Mouse (Mus musculus) 3T3-L1 (cell line): Measurements from ENCODE around the gene Cbarp.

Experiments used
- DNase-seq: peaks from one replicate; pipeline ENCODE4 v3.0.0-alpha.2; 2015; ENCODE audit warnings: low read depth, low spot score

Cbarp gene

GRCm38 (mm10) chr10:80157141-80157929, 16.7 kb upstream of the Cbarp start:
- no peak for DNase-seq

DNA sequence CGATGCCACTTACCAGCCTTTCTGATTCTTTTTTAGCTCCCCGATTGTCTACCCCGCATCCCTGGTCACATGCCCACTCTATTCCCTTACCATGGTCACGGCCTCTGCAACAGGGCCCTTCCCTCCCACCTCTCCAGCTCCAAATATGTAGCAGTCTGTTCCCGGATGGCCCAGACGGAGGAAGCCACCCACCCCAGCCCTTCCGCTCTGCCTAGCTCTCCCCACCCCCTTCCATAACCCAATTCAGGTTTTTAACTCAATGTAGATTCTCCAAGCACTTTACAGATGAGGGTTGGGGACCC, 16.1 kb upstream of the Cbarp start:
- no peak for DNase-seq

GRCm38 (mm10) chr10:80156002-80156751, 15.5 kb upstream of the Cbarp start:
- peak; percentile 58 for DNase-seq

GRCm38 (mm10) chr10:80155277-80155676, 14.6 kb upstream of the Cbarp start:
- no peak for DNase-seq

- DNase-seq = no peak
These were observed 13.7 kb upstream of the Cbarp start for GRCm38 (mm10) chr10:80154384-80154783.

- no peak for DNase-seq
These were observed 13.1 kb upstream of the Cbarp start for GRCm38 (mm10) chr10:80153713-80154112.

GRCm38 (mm10) chr10:80152873-80153260, 12.2 kb upstream of the Cbarp start:
- DNase-seq = peak; percentile 73

- DNase-seq = peak; percentile 81
These were observed 11.6 kb upstream of the Cbarp start for GRCm38 (mm10) chr10:80152071-80152872.

DNA sequence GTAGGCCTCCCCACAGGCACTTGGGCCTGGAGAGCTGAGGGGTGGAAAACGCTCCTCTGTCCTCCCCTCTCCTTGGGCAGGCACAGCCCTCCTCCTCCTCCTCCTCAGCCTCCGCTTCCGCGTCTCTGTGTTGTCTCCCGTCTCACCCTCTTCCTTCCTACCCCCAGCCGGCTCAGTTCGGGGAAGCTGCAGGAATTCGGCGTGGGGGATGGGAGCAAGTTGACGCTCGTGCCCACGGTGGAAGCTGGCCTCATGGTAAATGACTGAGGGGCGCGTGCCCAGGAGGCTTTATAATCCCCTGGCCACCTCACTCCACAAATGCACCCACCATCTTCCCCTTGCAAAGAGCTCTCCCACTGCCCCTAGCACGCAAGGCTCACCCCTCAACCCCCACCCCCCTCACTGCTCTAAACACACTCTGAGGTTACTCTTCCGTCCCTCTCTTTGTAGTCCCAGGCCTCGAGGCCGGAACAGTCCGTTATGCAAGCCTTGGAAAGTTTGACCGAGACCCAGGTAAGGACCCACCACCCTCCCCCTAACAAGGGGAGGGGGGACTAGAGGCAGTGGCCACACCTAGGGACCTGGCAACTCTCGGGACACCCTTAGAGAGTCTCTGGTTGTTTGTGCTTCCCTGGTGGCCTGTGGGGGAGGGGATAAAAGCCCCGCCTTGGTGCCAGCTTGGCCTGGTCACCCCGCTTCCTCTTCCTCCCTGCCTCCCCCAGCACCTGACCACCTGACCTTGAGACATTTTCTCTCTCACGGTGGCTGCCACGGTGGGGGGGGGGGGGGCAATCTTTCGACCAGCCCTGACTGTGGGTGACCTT, 10.8 kb upstream of the Cbarp start:
- DNase-seq = peak; percentile 70

DNA sequence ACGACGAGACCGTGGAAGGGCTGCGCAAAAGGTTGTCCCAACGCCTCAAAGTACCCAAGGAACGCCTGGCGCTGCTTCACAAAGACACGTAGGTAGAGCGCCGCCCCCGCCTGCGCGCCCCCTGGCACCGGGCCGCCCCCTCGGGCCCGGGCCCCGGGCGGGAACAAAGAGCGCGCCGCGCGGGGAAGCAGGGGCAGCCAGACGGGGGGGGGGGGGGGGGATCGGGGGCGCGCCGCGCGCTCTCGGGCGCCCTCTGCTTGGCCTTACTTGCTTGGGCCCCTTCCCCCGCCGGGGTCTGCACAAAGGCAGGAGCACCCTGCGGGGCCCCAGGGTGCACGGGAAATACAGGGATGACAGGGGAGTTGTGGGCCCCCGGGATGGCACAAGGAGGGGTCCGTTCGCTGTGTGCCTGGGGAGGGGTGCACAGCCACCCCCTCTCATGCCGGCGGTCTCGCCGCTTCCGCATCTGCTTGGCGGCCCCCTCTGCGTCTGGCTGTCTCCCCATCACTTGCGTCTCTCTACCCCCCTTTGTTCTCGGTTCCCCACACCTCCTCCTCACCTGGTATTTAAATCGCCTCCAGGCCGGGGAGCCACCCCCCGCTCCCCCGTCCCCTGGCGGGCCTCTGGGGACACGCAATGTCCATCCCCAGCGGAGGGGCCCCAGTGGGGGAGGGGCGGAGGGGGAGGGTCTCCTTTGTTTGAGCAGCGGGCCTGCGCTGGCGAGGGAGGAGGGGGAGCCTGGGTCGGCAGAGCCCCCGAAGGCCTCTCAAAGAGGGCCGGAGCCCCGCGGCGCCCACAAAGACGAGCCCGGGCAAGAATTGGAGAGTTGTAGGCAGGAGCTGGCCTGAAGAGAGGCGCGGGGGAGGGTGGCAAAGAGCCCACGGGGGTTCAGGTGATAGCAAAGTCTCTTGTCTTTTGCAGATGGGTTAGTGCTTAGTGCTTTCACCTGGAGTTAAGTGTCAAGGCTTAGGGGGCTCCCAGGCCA, 9.9 kb upstream of the Cbarp start:
- peak; percentile 38 for DNase-seq

GRCm38 (mm10) chr10:80149291-80150225, 8.9 kb upstream of the Cbarp start:
- peak; percentile 98 for DNase-seq

GRCm38 (mm10) chr10:80148610-80149290, 8.1 kb upstream of the Cbarp start:
- peak; percentile 96 for DNase-seq

DNA sequence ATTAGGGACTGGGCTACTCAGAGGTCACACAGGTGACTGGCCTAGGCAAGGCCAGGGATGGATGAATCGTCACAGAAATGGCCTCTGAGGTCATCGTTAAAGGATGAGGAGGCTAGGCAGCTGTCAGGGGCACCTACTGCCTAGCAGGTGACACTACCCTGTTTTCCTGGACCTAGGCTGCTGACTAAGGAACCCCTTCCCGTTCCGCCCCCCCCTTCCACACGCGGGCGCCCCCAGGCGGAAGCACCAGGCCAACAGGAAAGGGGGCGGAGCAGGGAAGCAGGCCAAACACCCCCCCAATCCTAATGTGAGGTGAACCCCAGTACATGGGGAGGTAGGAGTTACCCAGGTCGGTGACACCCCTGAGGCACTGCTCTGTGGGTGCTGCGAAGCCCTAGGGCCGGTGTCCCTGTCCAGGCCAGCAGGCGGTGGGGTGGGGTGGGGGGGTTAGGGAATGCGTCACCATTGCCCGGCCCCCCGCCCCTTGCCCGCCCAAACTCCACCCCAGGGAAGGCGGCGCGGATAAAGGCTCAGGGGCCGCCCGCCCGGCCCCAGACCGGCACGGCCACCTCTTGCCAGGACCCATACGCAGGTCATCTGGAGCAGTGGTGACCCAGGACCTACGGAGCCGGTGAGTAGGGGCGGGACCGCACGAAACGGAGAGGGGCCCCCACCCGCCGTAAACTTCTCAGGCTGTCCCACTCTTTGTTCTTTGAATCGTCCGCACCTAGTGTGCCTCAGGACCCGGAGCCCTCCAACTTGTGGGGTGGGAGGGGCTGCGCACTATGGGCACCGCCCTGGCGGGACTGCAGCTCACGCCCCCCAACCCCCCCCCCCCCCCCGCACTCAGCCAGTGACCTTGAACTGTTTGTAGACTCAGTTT, 7.3 kb upstream of the Cbarp start, which contains the start of gene Midn:
Midn (plus strand) TSS at position 554 of the 883 bp plus-strand sequence.
- DNase-seq = peak; percentile 77

- no peak for DNase-seq
These were observed 6.6 kb upstream of the Cbarp start for GRCm38 (mm10) chr10:80147146-80147718.

DNA sequence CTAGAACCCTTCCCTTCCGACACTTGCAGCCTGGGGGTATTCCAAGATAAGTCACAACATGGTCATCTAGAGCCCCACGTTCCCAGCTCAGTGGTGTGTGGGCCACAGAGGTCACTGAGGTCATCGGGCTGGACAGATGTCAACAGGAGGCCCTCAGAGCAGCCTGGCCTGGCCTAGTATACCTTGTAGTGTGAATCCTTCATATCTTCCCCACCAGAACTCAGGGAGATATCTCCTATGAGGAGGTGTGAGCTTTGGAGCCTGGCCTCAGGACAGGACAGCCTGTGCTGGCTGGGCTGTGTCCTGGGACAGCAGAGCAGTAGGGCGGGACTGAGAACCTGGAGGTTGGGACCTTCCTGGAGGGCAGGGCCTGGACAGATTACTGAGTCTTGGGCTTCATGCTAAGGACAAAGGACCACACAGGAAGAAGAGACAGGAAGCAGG, 6.0 kb upstream of the Cbarp start:
- no peak for DNase-seq

DNA sequence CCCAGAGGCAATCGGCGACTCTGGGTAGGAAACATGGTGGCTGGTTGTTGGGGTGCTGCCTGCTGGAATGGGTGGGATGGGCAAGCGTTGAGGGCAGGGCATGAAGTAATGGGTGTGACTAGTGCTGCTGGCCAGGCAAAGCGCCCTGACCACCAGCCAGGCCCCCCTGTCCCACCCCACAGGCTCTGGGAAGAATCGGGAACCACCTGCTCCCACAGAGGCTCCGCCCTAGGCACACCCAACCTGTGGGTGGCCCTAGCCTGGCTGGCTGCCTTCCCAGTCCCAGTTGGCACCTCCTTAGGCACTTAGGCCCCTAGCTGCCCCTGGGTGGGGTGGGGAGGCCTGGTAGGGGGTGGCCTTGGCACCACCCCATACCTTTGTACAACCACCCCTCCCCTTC, 5.3 kb upstream of the Cbarp start:
- DNase-seq = no peak
